Mouse (Mus musculus) kidney, adult 18-20 months (tissue): Measurements from ENCODE around the gene Otor.

Experiments
- DNase-seq: peaks from one replicate; pipeline ENCODE4 v3.0.0; 2021

Gene Otor

GRCm38 (mm10) chr2:143078198-143078851 is at the start of gene Otor:
Gene Otor (plus strand): TSS chr2:143078473.
- no peak for DNase-seq

DNA sequence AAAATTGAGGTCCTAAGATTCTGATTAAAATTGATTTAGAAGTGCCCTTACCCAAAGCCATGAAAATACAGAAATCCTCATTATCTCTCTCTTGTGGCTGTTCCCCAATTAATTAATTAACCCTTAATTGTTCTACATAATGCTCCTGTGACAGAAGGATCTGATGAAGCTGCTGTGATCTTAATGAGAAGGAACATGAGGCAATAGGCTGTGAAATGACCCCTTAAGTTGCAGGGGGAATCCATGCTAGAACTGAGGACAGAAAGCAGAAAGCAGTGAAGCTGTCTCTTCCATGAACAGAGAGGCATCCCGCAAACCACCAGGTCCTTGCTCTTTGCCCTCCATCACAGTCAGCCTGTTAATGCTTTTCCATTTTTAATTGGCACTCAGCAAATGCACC is 47.0 kb upstream of the Otor start:
- DNase-seq, result no peak

DNA sequence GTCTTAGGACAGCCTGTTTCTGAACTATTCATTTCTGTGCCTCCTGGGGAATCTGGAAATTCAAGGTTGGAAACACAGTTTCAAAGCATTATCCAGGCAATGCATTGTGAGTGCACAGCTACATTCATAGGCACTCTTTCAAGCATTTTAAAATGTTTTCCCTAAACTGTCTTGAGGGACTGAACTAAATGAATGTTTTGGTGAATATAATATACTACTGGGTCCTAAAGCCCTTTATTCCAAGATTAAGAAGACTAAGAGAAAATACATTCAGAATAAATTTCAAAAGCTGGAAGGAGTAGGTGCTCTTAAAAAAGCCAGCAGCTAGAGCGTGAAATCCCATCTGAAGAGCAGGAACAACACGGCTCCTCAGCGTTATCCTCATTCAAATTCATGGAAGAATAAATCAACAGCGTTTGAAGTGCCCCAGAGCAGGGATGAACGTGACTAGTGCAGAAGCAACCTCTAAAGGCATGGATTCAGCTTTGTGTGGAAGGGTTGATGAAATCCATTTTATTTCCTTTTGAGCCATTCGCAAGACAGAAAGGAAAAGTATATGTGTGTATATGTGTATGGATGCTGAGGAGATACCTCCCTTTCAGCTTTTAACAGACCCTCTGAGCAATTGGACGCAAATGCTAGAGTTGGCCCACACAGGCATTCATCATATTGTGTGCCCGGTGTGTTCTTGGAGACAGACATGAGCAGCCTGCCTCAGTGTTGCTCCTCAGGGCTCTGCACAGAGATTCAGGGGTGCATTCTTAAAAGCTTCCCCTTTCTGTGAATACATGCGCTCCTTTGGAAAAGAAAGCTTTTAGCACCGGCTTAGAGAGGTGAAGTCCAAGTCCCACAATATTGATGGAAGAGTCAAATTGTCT is 45.7 kb upstream of the Otor start:
- no peak for DNase-seq

- no peak for DNase-seq
Observed at GRCm38 (mm10) chr2:143034350-143035085, 43.8 kb upstream of the Otor start.

- DNase-seq, result no peak
Observed at GRCm38 (mm10) chr2:143035086-143035593, 43.1 kb upstream of the Otor start.

DNA sequence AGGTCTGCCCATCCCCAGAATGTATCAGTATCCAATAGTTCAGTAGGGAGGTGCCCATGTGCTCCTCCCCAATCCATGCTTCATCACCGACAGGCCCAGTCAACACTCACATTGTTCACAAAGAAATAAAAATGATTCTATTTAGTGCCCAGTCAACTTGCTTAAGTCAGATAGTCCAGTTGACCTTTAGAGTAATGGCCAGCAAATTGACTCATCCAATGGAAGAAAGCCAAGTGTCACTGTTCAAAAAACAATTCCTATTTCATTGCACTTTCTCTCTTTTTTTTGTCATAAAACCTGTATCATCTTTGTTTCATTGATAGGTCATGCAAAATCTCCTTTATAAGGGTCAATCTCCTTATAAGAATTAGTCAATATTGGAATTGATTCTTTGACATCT is 36.7 kb upstream of the Otor start:
- DNase-seq, result no peak

- DNase-seq, result no peak
Observed at GRCm38 (mm10) chr2:143055251-143055650, 23.0 kb upstream of the Otor start.

DNA sequence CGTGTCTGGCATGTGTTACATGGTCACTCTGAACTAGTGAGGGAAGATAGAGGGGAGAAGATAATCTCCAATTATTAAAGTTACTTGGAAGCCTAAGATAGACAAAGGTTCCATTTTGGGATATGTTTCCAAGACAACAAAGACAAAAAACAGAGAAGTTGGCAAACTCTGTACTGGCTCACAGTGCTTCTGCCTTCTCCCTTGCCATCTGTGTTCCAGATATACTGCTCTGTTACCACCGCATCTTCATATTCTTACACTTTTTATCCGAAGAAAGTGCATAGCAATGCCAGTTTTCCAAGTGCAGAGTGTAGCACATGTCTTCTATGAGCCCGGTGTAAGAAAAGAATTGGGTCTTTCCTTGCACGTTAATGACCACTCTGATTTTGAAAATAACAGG is 21.5 kb upstream of the Otor start:
- no peak for DNase-seq

DNA sequence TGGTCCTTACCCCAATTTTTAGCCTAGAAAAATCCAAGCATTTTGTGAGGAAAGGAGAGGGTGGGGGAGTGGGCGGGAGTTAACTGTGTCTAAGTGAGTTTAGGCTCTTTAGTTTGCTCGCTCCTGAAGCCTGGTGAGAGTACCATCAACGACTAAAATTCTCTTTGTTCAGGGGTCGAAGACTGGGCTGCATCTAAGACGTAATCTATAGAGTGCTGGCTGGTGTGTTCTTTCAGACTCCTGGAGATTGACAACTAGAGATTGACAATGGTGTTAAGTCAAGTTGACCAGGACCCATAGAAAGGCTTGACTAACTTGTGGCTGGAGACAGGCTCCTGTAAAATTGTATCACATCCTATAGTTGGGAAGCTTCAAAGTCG is 15.9 kb upstream of the Otor start:
- no peak for DNase-seq

DNA sequence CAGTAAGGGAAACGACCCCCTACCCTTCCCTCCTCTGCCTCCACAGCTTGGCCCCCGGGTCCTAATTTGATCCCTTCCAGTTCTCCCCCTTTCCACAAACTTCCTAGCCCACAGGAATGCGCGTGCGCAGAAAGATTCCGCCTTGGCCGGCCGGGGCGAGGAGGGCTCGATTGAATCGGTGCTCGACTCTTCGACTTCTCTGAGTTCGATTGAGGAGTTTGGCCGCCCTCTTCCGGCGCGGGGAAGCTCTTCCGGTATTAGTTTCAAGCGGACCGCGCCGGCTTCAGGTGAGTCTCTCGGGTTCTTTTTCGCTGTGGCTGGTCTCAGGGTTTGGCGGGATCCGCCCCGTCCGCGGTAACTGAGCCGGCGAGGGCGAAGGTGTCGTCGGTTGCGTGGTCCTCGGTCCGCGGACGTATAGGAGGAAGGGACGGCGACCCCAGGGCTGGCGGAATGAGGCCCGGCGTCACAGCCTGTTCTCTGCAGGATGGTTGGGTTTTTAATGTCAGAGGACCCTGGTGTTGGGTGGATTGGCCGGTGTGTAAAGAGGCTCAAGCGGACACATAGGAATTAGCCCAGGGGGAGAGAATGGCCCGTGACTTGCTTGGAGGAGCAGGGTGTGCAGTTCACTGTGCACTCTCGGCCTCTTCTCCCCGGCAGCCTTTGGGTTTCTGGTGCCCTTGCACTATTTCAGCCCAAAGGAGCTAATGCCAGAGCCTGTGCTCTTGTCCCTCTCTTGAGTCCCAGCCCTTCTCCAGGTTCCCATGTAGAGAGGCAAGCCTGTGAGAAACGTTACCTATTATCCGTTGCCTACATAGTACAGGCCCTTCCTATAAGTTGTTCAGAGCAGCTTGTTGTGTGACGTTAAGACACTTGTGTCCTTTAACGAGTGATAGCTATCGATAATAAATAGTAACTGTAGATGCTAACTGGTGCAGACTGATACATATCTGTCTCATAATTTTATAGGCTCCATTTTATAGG is 15.2 kb upstream of the Otor start, which contains the start of gene Snrpb2:
Snrpb2 (plus strand) TSS at position 228 of the 981 bp plus-strand sequence.
- DNase-seq, result peak; percentile 91

GRCm38 (mm10) chr2:143065914-143066313 is 12.4 kb upstream of the Otor start:
- no peak for DNase-seq

- no peak for DNase-seq
Observed at GRCm38 (mm10) chr2:143081693-143082092, 3.4 kb downstream of the Otor start.

GRCm38 (mm10) chr2:143084852-143085397 is 6.7 kb downstream of the Otor start:
- no peak for DNase-seq

GRCm38 (mm10) chr2:143089866-143090265 is 11.6 kb downstream of the Otor start:
- no peak for DNase-seq

- DNase-seq, result peak; percentile 35
Observed at GRCm38 (mm10) chr2:143093726-143094125, 15.5 kb downstream of the Otor start.

DNA sequence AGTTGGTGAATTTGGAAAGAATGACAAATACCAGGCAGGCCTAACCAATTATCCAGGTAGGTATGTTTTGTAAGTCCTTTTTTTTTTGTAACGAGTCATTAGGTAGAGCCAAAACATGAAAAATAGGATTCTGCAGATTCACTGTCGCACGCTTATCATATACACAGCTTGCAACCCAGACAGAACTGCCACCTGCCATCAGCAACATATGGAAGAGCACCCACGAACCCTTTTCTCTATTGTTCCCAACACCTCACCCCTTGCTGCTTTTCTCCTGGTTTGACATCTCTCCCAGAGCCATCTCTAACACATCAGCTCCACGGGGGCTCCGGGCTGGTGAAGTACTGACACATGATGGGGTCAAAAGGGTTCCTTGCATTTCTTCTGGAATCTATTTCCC is 16.5 kb downstream of the Otor start:
- no peak for DNase-seq

DNA sequence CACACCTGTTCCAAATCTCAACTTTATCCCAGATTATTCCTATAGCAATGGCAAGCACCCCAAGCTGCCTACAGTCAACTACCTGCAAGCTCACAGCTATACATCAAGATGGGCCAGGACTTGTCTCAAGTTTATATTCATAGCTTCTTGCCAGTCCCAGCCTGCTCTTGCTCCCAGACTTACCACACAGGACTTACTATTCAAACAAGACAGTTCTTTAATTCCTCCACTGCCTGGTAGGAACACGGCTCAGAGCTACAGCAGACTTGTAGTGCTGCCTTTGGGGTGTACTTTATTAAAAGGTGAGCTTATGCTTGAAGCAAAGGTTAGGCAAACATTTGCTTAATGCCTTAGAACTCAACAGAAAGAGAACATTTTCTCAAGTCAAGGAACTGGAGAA is 18.9 kb downstream of the Otor start:
- DNase-seq, result no peak

GRCm38 (mm10) chr2:143113859-143114258 is 35.6 kb downstream of the Otor start:
- DNase-seq, result no peak

DNA sequence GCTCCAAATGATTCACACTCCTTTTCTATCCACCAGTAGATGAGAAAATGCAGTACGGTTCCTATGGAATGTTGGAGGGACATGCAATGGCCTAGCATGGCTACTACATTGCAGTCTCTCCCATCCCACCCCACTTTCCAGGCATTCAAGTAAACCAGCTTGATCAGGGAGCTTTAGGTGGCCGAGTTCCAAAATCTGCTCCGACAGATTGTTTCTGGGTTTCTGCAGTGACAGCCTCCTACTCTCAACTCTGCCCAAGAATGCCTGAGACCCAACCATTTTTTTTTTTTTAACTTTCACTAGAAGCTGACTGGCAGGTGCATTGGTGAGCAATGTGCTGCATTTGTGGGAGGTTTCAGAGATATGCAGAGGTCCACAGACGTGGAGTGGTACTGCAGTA is 36.4 kb downstream of the Otor start:
- no peak for DNase-seq

DNA sequence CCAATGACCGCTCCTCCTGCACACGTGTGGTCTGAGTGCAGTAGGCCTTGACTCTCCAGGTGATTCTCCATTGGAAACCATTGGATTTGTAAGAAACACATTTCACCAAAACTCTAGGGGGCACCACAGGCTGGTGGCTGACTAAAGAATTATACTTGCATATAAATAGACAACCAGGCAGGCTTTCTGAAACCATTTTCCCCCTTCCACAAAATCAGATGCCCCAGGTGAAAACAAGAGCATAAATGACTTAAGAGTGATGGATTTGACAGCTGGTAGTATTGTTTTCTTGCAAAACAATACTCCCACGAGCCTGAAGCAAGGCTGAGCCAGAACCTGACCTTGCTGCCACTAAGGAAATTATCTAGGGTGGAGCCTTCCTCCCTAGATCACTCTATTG is 39.2 kb downstream of the Otor start:
- DNase-seq, result no peak

DNA sequence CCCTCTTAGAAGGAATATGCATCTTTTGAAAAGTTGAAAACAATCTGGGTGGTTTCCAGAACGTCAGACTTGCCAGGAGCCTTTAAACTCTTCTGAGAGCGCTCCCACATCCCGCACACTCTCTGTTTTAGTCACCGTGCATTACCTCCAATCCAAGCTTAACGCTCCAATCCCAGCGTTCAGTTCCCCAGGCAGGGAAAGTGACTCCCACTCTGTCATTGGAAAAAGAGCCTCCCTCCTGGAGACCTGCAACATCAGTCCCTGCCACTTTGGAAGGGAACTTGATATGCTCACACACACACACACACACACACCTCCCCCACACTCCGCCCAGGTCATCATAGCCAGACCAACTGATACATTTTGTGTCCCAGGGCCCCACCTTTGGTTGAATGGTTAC is 39.9 kb downstream of the Otor start:
- DNase-seq, result no peak

DNA sequence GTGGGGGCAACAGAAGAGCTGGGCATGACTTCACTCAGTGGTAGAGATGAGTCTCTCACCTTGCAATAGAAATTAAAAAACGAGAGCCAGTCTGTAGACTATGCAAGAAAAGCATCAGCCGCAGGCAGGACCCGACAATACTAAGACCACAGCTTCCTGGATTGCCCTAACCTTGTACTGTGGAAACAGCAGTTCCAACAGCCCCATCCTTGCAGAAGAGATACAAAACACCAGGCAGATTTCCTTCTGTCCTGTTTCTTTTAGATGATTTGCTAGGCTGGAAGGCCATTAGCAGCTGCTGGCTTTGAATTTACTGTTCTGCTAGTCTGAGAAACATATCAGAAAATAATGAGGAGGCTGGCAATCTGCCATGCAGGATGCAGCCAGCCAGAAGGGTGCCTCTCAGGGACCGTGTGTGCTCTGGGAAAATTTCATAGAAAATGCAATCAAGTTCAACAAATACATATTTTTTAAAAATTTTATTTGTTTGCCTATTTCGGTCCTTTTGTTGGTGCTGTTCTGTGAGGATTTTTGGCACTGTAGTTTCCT is 52.9 kb downstream of the Otor start:
- DNase-seq, result no peak
